Mouse (Mus musculus) brain, embryonic 14.5 days (tissue): ENCODE data around the gene Adam22. TPM values are rescaled to one million over a fixed set of nuclear protein-coding genes. Genes with fewer than 3 reads are reported as not detected.
"Not testable (repeated sequence)": the region's sequence is repeated elsewhere in the genome, so short reads cannot be mapped to it uniquely, and the experiment has no call there.

Experiments
- DNase-seq: peaks from one replicate; pipeline ENCODE4 v3.0.0-alpha.2; 2011; ENCODE audit warnings: low read depth
- CTCF ChIP-seq: fragments of 200-500 bp; IDR thresholded peaks from 2 replicates; pipeline ENCODE4 v1.5.1; 2012; ENCODE audit warnings: inconsistent platforms, mild to moderate bottlenecking, moderate library complexity, borderline replicate concordance; ENCODE audit not compliant: insufficient read depth, insufficient read length; ENCODE audit errors: extremely low read depth
- POLR2A ChIP-seq: fragments of 200-500 bp; IDR thresholded peaks from 2 replicates; pipeline ENCODE4 v1.6.1; 2012; ENCODE audit warnings: mild to moderate bottlenecking, inconsistent platforms, borderline replicate concordance; ENCODE audit not compliant: poor library complexity, insufficient read depth, insufficient read length, severe bottlenecking; ENCODE audit errors: extremely low read depth
- polyA plus RNA-seq: library from polyadenylated mRNA; depleted of rRNA; stranded (reverse); fragments of >200 nt; gene quantifications from 2 replicates; pipeline ENCODE4 v1.2.3, GENCODE M21; 2012; rRNA removed

Adam22 gene
- polyA plus RNA-seq, 1 experiment = 29.8 TPM

DNA sequence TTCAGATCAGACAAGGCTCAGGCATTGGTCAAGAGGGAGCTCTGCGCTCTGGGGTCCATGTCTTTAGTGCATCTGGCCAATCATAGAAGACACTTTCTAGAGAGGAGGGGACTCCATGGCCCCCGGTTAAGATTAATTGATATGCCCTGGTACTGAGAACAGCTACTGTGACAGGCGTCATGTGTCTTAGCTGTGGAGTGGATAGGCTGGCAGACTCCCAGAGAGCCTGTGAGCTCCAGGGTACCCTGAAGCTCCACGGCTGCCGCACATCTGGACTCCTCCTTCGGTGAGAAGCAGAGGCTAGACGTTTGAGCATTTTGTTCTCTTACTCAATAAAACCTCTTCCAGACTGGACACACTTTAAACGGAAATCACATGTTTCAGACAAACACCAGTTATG, 290.5 kb downstream of the Adam22 start:
- no peak for TF ChIP-seq POLR2A
- TF ChIP-seq CTCF = no peak
- no peak for DNase-seq

DNA sequence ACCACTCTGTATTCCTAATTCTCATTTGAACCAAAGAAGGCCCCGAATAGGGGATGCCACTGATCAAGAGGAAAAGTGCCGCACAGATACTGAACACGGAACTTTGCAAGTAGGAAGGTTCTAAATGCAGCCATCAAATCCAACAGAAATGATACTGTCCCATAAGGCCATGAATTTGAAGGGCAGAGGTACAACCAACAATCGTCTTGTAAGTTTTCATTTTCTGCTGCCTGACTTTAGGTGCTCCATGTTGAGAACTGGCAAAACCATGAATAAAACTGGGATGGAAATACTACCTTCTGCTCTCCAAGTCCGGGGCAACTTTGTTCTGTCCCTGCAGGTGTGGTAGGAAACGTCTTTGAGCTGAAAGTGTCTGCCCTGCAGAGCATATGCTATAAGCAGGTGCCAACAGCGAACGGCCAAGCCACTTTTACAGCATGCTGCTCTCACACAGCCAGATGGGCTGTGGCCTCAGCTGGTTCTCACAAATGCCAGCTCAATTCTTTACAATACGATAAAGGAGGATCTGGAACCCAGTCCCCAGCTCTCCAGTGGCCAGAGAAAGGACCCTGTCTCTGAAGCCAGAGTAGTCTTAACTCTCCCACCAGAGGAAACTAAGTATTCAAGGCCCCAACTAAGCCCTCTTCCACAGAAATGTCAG, 293.9 kb downstream of the Adam22 start:
- peak; percentile 11 for DNase-seq
- no peak for TF ChIP-seq CTCF
- TF ChIP-seq POLR2A = no peak

DNA sequence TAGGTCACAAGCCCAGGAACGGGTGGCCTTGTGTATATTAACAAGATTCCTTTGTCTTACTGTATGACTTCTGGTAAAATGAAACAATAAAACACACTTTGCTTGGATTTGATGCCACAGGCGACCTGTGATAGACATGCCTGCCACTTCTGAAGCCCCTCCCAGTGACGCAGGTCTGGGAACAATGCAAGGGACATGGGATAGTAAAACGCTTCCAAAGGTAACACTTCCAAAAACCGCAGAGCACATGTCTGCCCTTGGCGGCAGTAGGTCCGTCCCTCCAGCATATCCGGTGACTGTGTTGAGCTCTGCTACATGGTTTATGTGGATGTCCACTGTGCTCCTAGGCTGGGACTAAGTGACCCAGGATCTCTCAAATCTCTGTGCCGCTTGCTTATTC, 294.6 kb downstream of the Adam22 start:
- no peak for DNase-seq
- TF ChIP-seq POLR2A (no peak), CTCF (no peak)

GRCm38 (mm10) chr5:8063207-8063606, 304.8 kb downstream of the Adam22 start:
- DNase-seq = no peak
- no peak for TF ChIP-seq POLR2A
- no peak for TF ChIP-seq CTCF

GRCm38 (mm10) chr5:8062469-8062868, 305.5 kb downstream of the Adam22 start:
- TF ChIP-seq POLR2A = no peak
- no peak for TF ChIP-seq CTCF
- no peak for DNase-seq

- TF ChIP-seq POLR2A (no peak), CTCF (no peak)
- no peak for DNase-seq
Measured at GRCm38 (mm10) chr5:8058056-8058455, 309.9 kb downstream of the Adam22 start.

DNA sequence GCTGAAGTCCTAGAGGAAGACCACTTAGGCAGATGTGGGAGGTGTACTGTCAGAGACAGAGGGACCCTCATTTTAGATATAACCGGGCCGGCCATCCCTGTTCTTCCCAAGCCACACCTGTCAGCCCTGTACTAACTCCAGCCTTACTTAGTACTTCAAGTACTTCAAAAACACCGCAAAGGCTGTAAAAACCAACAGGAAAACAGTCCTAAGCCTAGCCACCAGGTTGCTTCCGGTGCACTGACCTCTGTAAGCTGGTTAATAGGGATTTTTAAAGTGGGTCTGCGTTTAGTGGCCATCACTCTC, 311.0 kb downstream of the Adam22 start:
- DNase-seq = peak; percentile 27
- TF ChIP-seq POLR2A (no peak), CTCF (no peak)

DNA sequence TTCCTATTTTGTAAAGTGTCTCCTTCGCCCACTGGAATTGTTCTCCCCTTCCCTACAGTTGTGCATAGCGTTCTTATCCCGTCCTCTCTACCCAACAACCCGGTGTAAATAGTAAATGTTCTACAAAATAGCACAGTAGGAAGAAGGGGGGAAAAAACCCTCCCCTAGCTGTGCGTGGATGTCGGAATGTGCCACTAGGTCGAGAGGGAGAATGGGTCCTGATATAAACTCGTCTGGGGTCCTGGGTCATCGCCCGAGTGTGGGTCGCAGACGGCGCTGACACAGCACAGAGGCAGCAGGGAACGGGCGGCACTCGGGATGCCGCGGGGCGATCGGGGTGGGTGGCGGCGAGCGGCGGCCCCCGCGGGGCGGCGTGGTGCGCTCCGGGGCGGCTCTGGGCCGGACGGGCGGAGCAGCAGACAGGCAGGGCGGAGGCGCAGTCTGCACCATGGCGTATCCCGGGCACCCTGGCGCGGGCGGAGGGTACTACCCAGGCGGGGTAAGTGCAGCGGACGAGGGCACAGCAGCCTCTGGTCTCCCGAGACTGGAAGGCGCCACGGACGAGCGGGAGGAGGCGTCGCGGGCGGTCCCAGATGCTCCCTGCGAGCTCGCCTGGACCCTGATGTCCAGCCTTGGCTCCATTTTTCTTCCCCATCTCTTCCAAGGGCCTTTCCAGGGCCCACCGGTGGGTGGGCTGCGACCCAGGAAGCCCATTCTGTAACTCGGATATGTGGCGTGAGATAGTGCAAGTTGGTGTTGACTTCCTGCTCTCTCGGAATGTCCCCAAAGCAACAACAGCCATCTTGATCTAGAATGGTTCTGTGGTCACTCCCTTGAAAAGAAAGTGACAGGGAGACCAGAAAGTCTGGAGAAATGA, 311.6 kb downstream of the Adam22 start:
- TF ChIP-seq POLR2A (peak; percentile 66), CTCF (0 out of 2 replicates have a peak, but pooled peaks have one; percentile 16)
- peak; percentile 79 for DNase-seq

DNA sequence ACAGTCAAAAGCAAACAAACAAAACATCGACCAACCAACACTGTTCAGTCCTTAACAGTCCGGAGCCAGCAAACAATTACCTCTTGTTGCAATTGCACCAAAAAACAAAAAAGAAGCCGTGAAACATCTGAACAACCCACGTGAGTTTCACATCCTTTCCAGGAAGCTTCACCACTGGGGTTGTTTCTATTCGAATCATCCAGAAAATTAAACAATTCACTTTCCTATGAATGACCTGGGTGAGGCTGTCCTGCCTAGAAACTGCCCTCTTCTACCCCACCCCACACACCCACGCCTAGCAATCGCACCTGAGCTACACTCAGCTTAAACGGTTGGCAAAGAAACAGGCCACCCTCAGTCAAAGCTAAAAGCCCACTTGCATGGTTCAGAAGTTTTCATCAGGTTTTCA, 312.2 kb downstream of the Adam22 start:
- DNase-seq = no peak
- no peak for TF ChIP-seq CTCF
- no peak for TF ChIP-seq POLR2A

DNA sequence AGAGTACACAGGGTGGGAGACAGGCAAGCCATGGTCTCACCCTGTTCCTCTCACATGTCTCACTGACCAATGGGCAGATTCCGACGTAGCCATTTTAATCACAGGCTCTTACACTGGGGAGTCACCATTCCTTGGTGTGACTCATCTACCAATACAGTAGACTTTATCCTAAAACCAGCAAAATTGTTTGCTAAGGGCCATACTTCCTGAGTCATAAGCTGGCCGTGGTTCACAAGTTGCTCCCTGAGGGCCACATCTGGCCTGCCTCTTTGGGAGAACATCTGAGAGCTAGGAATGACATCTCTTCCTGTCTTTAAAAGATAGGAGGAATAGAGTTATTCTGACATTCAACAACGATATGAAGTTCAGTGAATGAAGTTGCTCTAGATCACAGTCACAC, 314.1 kb downstream of the Adam22 start:
- no peak for DNase-seq

GRCm38 (mm10) chr5:8045855-8046254, 322.1 kb downstream of the Adam22 start, which contains the start of gene Sri:
TSS of gene Sri (plus strand) at chr5:8046078.
- TF ChIP-seq CTCF (no peak), POLR2A (no peak)
- DNase-seq = no peak

More for the DNA sequence above, 314.1 kb downstream of the Adam22 start:
- TF ChIP-seq CTCF (no peak), POLR2A (no peak)

DNA sequence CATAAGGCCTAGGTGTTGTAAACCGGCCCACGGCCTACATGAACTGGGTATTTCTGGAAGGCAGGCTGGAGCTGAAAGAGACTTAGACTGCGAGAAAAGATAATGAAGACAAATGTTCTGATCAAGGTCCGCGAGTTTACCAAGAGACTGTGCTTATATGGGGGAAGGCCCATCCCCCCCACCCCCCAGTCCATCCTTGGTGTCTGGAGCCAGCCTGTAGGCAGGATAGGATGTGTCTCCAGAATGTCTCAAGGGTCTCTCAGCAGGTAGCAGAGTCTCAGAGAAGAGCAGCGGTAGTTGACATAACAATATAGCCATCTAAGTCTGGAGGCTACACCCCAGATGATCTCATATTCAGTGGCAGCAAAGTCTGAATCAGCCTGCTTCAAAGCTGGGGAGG, 333.4 kb downstream of the Adam22 start:
- DNase-seq = not testable (repeated sequence)

Other genes with a start within 250 kb of the Adam22 start
- gene Dbf4, start 54.6 kb upstream of the Adam22 start, polyA plus RNA-seq = 19.8 and 23.5 TPM in 2 replicates
- 11.2 and 13.0 TPM in 2 replicates for gene Slc25a40, start 54.7 kb upstream of the Adam22 start, polyA plus RNA-seq